Mouse (Mus musculus): Measurements from ENCODE around the gene Tsc1. TPM values are rescaled to one million over a fixed set of nuclear protein-coding genes. Genes with fewer than 3 reads are reported as not detected.
A peak's percentile ranks its signal among the peaks of the same experiment; 100 is the strongest.

Tsc1 gene
- polyA plus RNA-seq, 1 experiment from 2014 or later = 11.1 TPM

- no peak overlapping the region for H3K27ac ChIP-seq
- no peak overlapping the region for H3K4me3 ChIP-seq
- 73% methylated on average over 8 of the region's 8 CpGs for WGBS
- no peak for ATAC-seq (replicated peaks; ENCODE audit: insufficient number of reproducible peaks, insufficient read depth, low FRiP score, low read depth)
- peaks cover 27% of the 10 kb centered on the region for H3K27me3 ChIP-seq
- H3K9ac ChIP-seq = no peak overlapping the region
- H3K36me3 ChIP-seq = no peaks in the 10 kb centered on the region
- no peaks in the 10 kb centered on the region for H3K9me3 ChIP-seq (replicated peaks)
- H3K4me1 ChIP-seq (replicated peaks) = peaks cover 21% of the 10 kb centered on the region
- no peak overlapping the region for H3K4me2 ChIP-seq
Observed at GRCm38 (mm10) chr2:28617498-28618486, 23.2 kb upstream of the Tsc1 start.

GRCm38 (mm10) chr2:28618777-28619336, 22.2 kb upstream of the Tsc1 start:
- Histone ChIP-seq H3K9me3 (replicated peaks) (no peaks in the 10 kb centered on the region), H3K4me3 (no peak overlapping the region), H3K4me2 (no peak overlapping the region), H3K4me1 (replicated peaks) (peaks cover 21% of the 10 kb centered on the region), H3K27me3 (peaks cover 26% of the 10 kb centered on the region), H3K27ac (no peak overlapping the region), H3K36me3 (no peaks in the 10 kb centered on the region), H3K9ac (no peak overlapping the region)
- WGBS = 78% methylated on average over 6 of the region's 6 CpGs
- ATAC-seq (replicated peaks; ENCODE audit: insufficient number of reproducible peaks, insufficient read depth, low FRiP score, low read depth) = no peak

- no peak overlapping the region for H3K9ac ChIP-seq
- peaks cover 26% of the 10 kb centered on the region for H3K27me3 ChIP-seq
- peaks cover 21% of the 10 kb centered on the region for H3K4me1 ChIP-seq (replicated peaks)
- WGBS = 85% methylated on average over 6 of the region's 6 CpGs
- H3K4me3 ChIP-seq = no peak overlapping the region
- H3K4me2 ChIP-seq = no peak overlapping the region
- no peaks in the 10 kb centered on the region for H3K36me3 ChIP-seq
- no peaks in the 10 kb centered on the region for H3K9me3 ChIP-seq (replicated peaks)
- no peak for ATAC-seq (replicated peaks; ENCODE audit: insufficient number of reproducible peaks, insufficient read depth, low FRiP score, low read depth)
- H3K27ac ChIP-seq = no peak overlapping the region
Observed at GRCm38 (mm10) chr2:28619369-28619768, 21.7 kb upstream of the Tsc1 start.

DNA sequence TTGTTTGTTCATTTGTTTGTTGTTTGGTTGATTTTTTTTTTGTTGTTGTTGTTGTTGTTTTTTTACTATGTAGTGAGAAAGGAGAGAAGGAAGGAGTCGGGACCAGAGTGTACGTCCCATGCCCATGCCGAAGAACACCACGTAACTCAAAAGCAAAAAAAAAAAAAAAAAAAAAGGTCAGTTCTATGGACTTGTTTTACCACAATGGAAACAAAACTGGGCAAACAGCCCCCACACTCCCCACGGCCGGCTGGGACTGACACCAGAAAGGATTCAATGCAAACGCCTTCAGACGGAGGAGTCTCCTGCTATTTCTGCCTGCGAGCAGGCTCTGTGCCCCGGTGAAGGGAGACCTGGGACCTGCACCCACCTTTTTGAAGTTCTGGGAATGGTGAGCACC, 20.5 kb upstream of the Tsc1 start:
- no peaks in the 10 kb centered on the region for H3K36me3 ChIP-seq
- H3K4me2 ChIP-seq = no peak overlapping the region
- no peak overlapping the region for H3K4me3 ChIP-seq
- no peaks in the 10 kb centered on the region for H3K9me3 ChIP-seq (replicated peaks)
- H3K27me3 ChIP-seq = peaks cover 22% of the 10 kb centered on the region
- no peak overlapping the region for H3K27ac ChIP-seq
- H3K9ac ChIP-seq = no peak overlapping the region
- peaks cover 21% of the 10 kb centered on the region for H3K4me1 ChIP-seq (replicated peaks)
- 59% methylated on average over 10 of the region's 10 CpGs for WGBS
- ATAC-seq (replicated peaks; ENCODE audit: insufficient number of reproducible peaks, insufficient read depth, low FRiP score, low read depth) = no peak

- Histone ChIP-seq H3K9me3 (replicated peaks) (no peaks in the 10 kb centered on the region), H3K36me3 (no peaks in the 10 kb centered on the region), H3K4me3 (no peak overlapping the region), H3K4me1 (replicated peaks) (peaks cover 21% of the 10 kb centered on the region), H3K27ac (no peak overlapping the region), H3K9ac (no peak overlapping the region), H3K27me3 (peaks cover 22% of the 10 kb centered on the region), H3K4me2 (no peak overlapping the region)
- 15% methylated on average over 2 of the region's 2 CpGs for WGBS
- no peak for ATAC-seq (replicated peaks; ENCODE audit: insufficient number of reproducible peaks, insufficient read depth, low FRiP score, low read depth)
Observed at GRCm38 (mm10) chr2:28621111-28621510, 19.9 kb upstream of the Tsc1 start.

DNA sequence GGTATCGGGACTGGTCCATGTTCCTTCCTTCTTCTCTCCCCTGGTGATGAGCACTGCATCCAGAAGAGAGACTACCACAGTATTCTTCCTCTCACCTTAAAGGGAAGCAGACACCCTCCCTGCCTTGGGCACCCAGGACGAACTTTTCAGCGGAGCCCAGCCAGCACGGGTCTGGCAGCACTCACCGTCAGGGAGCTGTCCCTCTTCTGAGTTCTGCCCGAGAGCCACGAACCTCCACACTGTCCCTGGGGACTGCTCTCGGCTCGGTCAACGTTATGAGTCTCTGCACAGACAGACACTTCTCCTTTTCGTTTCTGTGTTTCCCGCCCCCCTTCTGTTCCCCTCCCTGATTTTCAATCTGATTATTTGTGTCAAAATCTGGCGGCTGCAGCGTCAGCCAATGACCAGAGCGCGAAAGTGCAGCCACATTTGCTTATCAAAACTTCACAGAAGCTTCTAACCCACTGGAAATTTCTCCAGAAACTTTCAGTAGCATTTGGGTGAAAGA, 19.3 kb upstream of the Tsc1 start, which contains the start of gene Gfi1b:
Gene Gfi1b (minus strand): TSS at position 319 of the 508 bp plus-strand sequence.
- H3K4me3 ChIP-seq = no peak within 1 kb of the TSS
- 5% methylated on average over 16 of the region's 16 CpGs for WGBS
- H3K36me3 ChIP-seq = no peaks in the 10 kb centered on the region
- no peaks in the 10 kb centered on the region for H3K9me3 ChIP-seq (replicated peaks)
- peak within 1 kb of the TSS; percentile 4; the same call in 1 of the 2 replicates for H3K4me2 ChIP-seq
- H3K27me3 ChIP-seq = peaks cover 22% of the 10 kb centered on the region
- peak; percentile 51; the same call in 1 of the 2 replicates for ATAC-seq (replicated peaks; ENCODE audit: insufficient number of reproducible peaks, insufficient read depth, low FRiP score, low read depth)
- H3K9ac ChIP-seq = no peak within 1 kb of the TSS
- no peak within 1 kb of the TSS for H3K27ac ChIP-seq
- H3K4me1 ChIP-seq (replicated peaks) = peaks cover 18% of the 10 kb centered on the region

GRCm38 (mm10) chr2:28622521-28623124, 18.4 kb upstream of the Tsc1 start:
- H3K4me2 ChIP-seq = no peak overlapping the region
- H3K36me3 ChIP-seq = no peaks in the 10 kb centered on the region
- 21% methylated on average over 10 of the region's 10 CpGs for WGBS
- no peak overlapping the region for H3K27ac ChIP-seq
- no peak overlapping the region for H3K9ac ChIP-seq
- no peak overlapping the region for H3K4me3 ChIP-seq
- H3K9me3 ChIP-seq (replicated peaks) = no peaks in the 10 kb centered on the region
- no peak for ATAC-seq (replicated peaks; ENCODE audit: insufficient number of reproducible peaks, insufficient read depth, low FRiP score, low read depth)
- peaks cover 9% of the 10 kb centered on the region for H3K4me1 ChIP-seq (replicated peaks)
- peaks cover 26% of the 10 kb centered on the region for H3K27me3 ChIP-seq

DNA sequence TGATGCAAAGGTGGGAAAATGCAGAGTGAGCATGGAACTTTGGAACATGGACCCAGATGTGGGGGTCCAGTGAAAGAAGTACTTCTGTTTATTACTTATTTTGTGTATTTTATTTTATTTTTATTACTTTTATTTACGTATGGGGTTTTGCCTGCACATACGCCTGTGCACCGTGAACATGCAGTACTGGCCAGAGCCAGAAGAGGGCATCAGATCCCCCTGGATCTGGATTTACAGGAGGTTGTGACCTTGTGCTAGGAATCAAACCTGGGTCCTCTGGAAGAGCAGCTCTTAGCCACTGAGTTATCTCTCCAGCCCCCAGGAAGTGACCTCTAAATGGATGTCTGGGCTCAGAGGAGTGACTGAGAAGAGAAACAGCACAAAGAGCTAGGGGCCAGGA, 16.2 kb upstream of the Tsc1 start:
- Histone ChIP-seq H3K9me3 (replicated peaks) (no peaks in the 10 kb centered on the region), H3K27me3 (peaks cover 27% of the 10 kb centered on the region), H3K4me3 (no peak overlapping the region), H3K27ac (no peak overlapping the region), H3K36me3 (no peaks in the 10 kb centered on the region), H3K4me1 (replicated peaks) (peaks cover 7% of the 10 kb centered on the region), H3K4me2 (no peak overlapping the region), H3K9ac (no peak overlapping the region)
- ATAC-seq (replicated peaks; ENCODE audit: insufficient number of reproducible peaks, insufficient read depth, low FRiP score, low read depth) = no peak
- WGBS = 88% methylated on average over 3 of the region's 3 CpGs

- H3K27me3 ChIP-seq = peaks cover 21% of the 10 kb centered on the region
- 73% methylated on average over 3 of the region's 3 CpGs for WGBS
Observed at GRCm38 (mm10) chr2:28626038-28626437, 15.0 kb upstream of the Tsc1 start.

GRCm38 (mm10) chr2:28628053-28628452, 13.0 kb upstream of the Tsc1 start:
- H3K27me3 ChIP-seq = peaks cover 5% of the 10 kb centered on the region; the same call in 1 of the 2 replicates
- H3K9me3 ChIP-seq (replicated peaks) = no peaks in the 10 kb centered on the region
- no peak overlapping the region for H3K27ac ChIP-seq
- H3K4me2 ChIP-seq = no peak overlapping the region
- no peaks in the 10 kb centered on the region for H3K36me3 ChIP-seq
- no peak for ATAC-seq (replicated peaks; ENCODE audit: insufficient number of reproducible peaks, insufficient read depth, low FRiP score, low read depth)
- H3K4me3 ChIP-seq = no peak overlapping the region
- 51% methylated on average over 2 of the region's 2 CpGs for WGBS
- H3K4me1 ChIP-seq (replicated peaks) = no peaks in the 10 kb centered on the region
- no peak overlapping the region for H3K9ac ChIP-seq

More at GRCm38 (mm10) chr2:28626038-28626437, 15.0 kb upstream of the Tsc1 start:
- no peaks in the 10 kb centered on the region for H3K9me3 ChIP-seq (replicated peaks)
- H3K9ac ChIP-seq = no peak overlapping the region
- H3K4me3 ChIP-seq = no peak overlapping the region
- H3K4me2 ChIP-seq = no peak overlapping the region
- H3K27ac ChIP-seq = no peak overlapping the region
- no peaks in the 10 kb centered on the region for H3K36me3 ChIP-seq
- H3K4me1 ChIP-seq (replicated peaks) = peaks cover 7% of the 10 kb centered on the region
- no peak for ATAC-seq (replicated peaks; ENCODE audit: insufficient number of reproducible peaks, insufficient read depth, low FRiP score, low read depth)

DNA sequence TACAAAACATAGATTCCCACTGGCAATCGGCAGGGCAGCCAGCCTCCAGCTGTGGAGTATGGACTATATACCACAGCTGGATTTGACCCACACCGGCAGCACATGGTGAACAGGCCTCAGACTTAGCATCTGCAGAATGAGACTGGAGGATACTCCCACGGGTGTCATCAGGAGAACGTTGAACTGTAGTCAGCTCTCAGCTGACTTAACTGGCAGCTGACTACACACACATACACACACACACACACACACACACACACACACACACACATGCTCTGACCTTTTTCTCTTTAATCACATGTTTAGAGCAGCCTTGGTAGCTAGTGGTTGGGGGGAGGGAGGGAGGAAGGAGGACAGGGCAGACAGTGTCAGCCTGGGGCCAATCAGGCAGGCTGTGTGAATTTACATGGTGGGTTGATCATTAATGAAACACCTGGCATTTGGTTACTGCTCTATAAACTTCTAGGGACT, 11.1 kb upstream of the Tsc1 start:
- no peaks in the 10 kb centered on the region for H3K36me3 ChIP-seq
- no peaks in the 10 kb centered on the region for H3K9me3 ChIP-seq (replicated peaks)
- no peak overlapping the region for H3K4me3 ChIP-seq
- H3K27me3 ChIP-seq = peaks cover 5% of the 10 kb centered on the region; the same call in 1 of the 2 replicates
- no peak overlapping the region for H3K4me2 ChIP-seq
- no peak for ATAC-seq (replicated peaks; ENCODE audit: insufficient number of reproducible peaks, insufficient read depth, low FRiP score, low read depth)
- WGBS = 34% methylated on average over 4 of the region's 4 CpGs
- no peak overlapping the region for H3K9ac ChIP-seq
- no peaks in the 10 kb centered on the region for H3K4me1 ChIP-seq (replicated peaks)
- no peak overlapping the region for H3K27ac ChIP-seq
